Mouse (Mus musculus) liver, adult 2 months (tissue): ENCODE data around the gene Cldn13.

Source experiments
- CTCF ChIP-seq: fragments of 200-500 bp; IDR thresholded peaks from 2 replicates; pipeline ENCODE4 v1.5.1; 2011; ENCODE audit warnings: low read depth, low read length, control low read depth
- POLR2A ChIP-seq: fragments of 200-500 bp; IDR thresholded peaks from 2 replicates; pipeline ENCODE4 v1.6.1; 2011; ENCODE audit warnings: low read length, control low read depth; ENCODE audit not compliant: insufficient read depth; ENCODE audit errors: extremely low read depth

DNA sequence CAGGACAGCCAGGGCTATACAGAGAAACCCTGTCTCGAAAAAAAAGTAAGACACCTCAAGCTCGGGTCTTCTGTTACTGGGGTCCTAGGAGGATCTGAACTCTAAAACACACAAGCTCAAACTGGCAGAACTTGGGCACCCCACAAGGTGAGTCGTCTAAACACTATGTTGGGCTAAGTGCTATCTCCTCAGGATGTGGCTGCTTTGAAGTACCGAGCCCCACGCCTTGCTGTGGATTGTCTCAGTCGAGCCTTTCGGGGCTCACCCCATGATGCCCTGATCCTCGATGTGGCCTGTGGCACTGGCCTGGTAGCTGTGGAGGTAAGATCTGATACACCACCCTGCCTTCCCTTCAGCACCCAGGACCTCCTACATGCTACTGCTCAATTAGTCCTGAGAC is 18.0 kb upstream of the Cldn13 start:
- no peak for TF ChIP-seq CTCF
- no peak for TF ChIP-seq POLR2A
